Mouse (Mus musculus) olfactory bulb, adult 2 months (tissue): Measurements from ENCODE around the gene Dbn1.

Source experiments
- CTCF ChIP-seq: fragments of 200-500 bp; IDR thresholded peaks from 2 replicates; pipeline ENCODE4 v1.5.1; 2012; ENCODE audit warnings: low read depth, mild to moderate bottlenecking, low read length, moderate library complexity; ENCODE audit not compliant: insufficient read depth
- POLR2A ChIP-seq: fragments of 200-500 bp; IDR thresholded peaks from 2 replicates; pipeline ENCODE4 v1.6.1; 2012; ENCODE audit warnings: mild to moderate bottlenecking, low read depth, low read length, moderate library complexity; ENCODE audit not compliant: insufficient read depth

- TF ChIP-seq CTCF (no peak), POLR2A (no peak)
These were observed 3.3 kb downstream of the Dbn1 start for GRCm38 (mm10) chr13:55484520-55485088.
